ENCODE assay signal across 8 mouse cellular contexts in the genomic region with DNA sequence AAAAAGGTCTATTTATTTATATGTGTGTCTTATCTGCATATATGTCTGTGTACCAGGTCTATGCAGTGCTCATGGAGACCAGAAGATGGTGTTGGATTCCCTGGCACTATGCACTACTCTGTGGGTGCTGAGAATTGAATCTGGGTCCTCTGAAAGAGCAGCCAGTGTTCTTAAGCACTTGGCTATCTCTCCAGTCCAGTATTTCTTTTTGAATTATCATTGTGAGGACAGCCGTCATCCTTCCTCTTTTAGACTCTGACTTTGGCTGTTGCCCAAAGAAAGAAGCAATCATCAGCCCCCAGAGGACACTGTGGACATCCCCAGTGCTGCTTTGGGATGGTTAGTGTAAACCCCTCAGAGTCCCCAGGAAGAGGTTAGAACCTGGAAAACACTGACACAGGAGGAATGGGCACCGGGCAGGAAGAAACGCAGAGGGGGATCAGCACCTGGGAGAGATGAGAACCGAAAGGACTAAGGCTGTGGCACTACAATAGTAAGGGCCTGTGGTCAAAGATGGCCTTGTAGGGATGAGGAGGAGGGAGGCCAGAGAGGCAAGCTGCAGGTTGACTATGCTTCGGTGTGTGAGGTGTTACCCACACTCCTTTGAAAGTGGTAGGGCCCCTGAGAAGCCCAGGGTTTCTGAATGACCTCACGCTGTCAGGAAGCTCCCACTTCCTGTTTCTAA. TPM values are rescaled to one million over a fixed set of nuclear protein-coding genes. Genes with fewer than 3 reads are reported as not detected.
A peak's percentile ranks its signal among the peaks of the same experiment; 100 is the strongest.
DNase-seq lines count a peak whose midpoint lies in the region; ATAC-seq and TF ChIP-seq lines count a peak whose summit lies in the region.

No protein-coding gene starts in this region.

- 57% methylated on average over 6 of the region's 6 CpGs for WGBS in kidney, adult 2 months
- 49% methylated on average over 6 of the region's 6 CpGs for WGBS in kidney, embryonic 14.5 days
- 25% methylated on average over 6 of the region's 6 CpGs for WGBS in heart, embryonic 14.5 days
- WGBS in liver, embryonic 16.5 days (ENCODE audit: insufficient replicate concordance), result 8% methylated on average over 6 of the region's 6 CpGs
- WGBS in small intestine, adult 2 months, result 51% methylated on average over 6 of the region's 6 CpGs

- DNase-seq in kidney, adult 2 months, result peak; percentile 54
- DNase-seq in embryo, embryonic 10 days (ENCODE audit: low spot score), result no peak
- DNase-seq in urinary bladder, postnatal 25 days (ENCODE audit: low spot score), result no peak
- DNase-seq in urinary bladder, adult 18-20 months (ENCODE audit: low spot score in 2 of 2), result no peak

- H3K36me3 ChIP-seq in kidney, adult 2 months (ENCODE audit: control insufficient read depth, insufficient read depth, low read length), result no peaks in the 10 kb centered on the region
- H3K36me3 ChIP-seq in kidney, embryonic 14.5 days (ENCODE audit: control insufficient read depth, insufficient read depth, low read length), result no peaks in the 10 kb centered on the region
- no peaks in the 10 kb centered on the region for H3K36me3 ChIP-seq in heart, embryonic 14.5 days (ENCODE audit: control insufficient read depth, insufficient read depth, low read length)
- H3K36me3 ChIP-seq in liver, embryonic 16.5 days (ENCODE audit: control insufficient read depth, insufficient read depth), result no peaks in the 10 kb centered on the region
- H3K36me3 ChIP-seq in small intestine, adult 2 months (ENCODE audit: control insufficient read depth, insufficient read depth, low read length), result no peaks in the 10 kb centered on the region

- no peaks in the 10 kb centered on the region for H3K9me3 ChIP-seq in kidney, embryonic 14.5 days (ENCODE audit: control insufficient read depth, low read length)
- peaks cover 7% of the 10 kb centered on the region; the same call in 1 of the 2 replicates for H3K9me3 ChIP-seq in heart, embryonic 14.5 days (ENCODE audit: control insufficient read depth, low read length)
- H3K9me3 ChIP-seq in liver, embryonic 16.5 days (replicated peaks; ENCODE audit: control insufficient read depth, low read length), result no peaks in the 10 kb centered on the region

- no peak for ATAC-seq in kidney, embryonic 14.5 days (ENCODE audit: low FRiP score, low TSS enrichment)
- ATAC-seq in heart, embryonic 14.5 days (ENCODE audit: insufficient number of reproducible peaks, insufficient read depth, low FRiP score, low read depth), result no peak
- ATAC-seq in liver, embryonic 16.5 days (ENCODE audit: low read depth), result 0 out of 2 replicates have a peak, but pooled peaks have one; percentile 9

- no peak for TF ChIP-seq POLR2A in kidney, adult 2 months (IDR thresholded peaks at IDR 0.05; ENCODE audit: low read depth, low read length)
- no peak for TF ChIP-seq POLR2A in small intestine, adult 2 months (IDR thresholded peaks at IDR 0.05; ENCODE audit: low read depth, low read length)

- H3K4me2 ChIP-seq in kidney, embryonic 14.5 days (replicated peaks; ENCODE audit: low read depth, low read length), result no peak overlapping the region
- peak overlapping the region; percentile 18 for H3K4me2 ChIP-seq in heart, embryonic 14.5 days (ENCODE audit: low read length)
- peak overlapping the region; percentile 6; the same call in 1 of the 2 replicates for H3K4me2 ChIP-seq in liver, embryonic 16.5 days (ENCODE audit: low read depth, low read length)

- no peak overlapping the region for H3K9ac ChIP-seq in kidney, embryonic 14.5 days (ENCODE audit: low read depth, low read length)
- H3K9ac ChIP-seq in heart, embryonic 14.5 days (ENCODE audit: low read length), result no peak overlapping the region; the same call in 1 of the 2 replicates
- H3K9ac ChIP-seq in liver, embryonic 16.5 days (ENCODE audit: low read depth, low read length), result no peak overlapping the region; the same call in 1 of the 2 replicates

- no peaks in the 10 kb centered on the region for H3K27me3 ChIP-seq in kidney, adult 2 months (replicated peaks; ENCODE audit: control insufficient read depth, insufficient read depth, low read length)
- H3K27me3 ChIP-seq in kidney, embryonic 14.5 days (ENCODE audit: control insufficient read depth, insufficient read depth, low read length), result no peaks in the 10 kb centered on the region
- no peaks in the 10 kb centered on the region for H3K27me3 ChIP-seq in heart, embryonic 14.5 days (ENCODE audit: control insufficient read depth, insufficient read depth, low read length)
- no peaks in the 10 kb centered on the region for H3K27me3 ChIP-seq in liver, embryonic 16.5 days (ENCODE audit: control insufficient read depth, insufficient read depth, low read depth, low read length)
- no peaks in the 10 kb centered on the region for H3K27me3 ChIP-seq in small intestine, adult 2 months (ENCODE audit: control insufficient read depth, insufficient read depth, low read length)

- H3K27ac ChIP-seq in kidney, adult 2 months (ENCODE audit: insufficient read depth, low read depth, low read length), result peak overlapping the region; percentile 66
- H3K27ac ChIP-seq in kidney, embryonic 14.5 days (ENCODE audit: low read depth, low read length), result no peak overlapping the region
- peak overlapping the region; percentile 55 for H3K27ac ChIP-seq in heart, embryonic 14.5 days (replicated peaks in 1 of 2; ENCODE audit: control insufficient read depth in 1 of 2, insufficient read depth in 1 of 2, low read depth in 2 of 2, low read length in 2 of 2)
- H3K27ac ChIP-seq in liver, embryonic 16.5 days (ENCODE audit: low read length), result no peak overlapping the region
- peak overlapping the region; percentile 80 for H3K27ac ChIP-seq in small intestine, adult 2 months (ENCODE audit: insufficient read depth, low read depth, low read length)

- TF ChIP-seq CTCF in kidney, adult 2 months (conservative IDR thresholded peaks at IDR 0.05; ENCODE audit: insufficient read depth, insufficient read length, low read depth, low read length), result no peak
- no peak; the same call in 1 of the 2 replicates for TF ChIP-seq CTCF in small intestine, adult 2 months (IDR thresholded peaks at IDR 0.05; ENCODE audit: extremely low read depth, insufficient read length, insufficient replicate concordance, low read depth, low read length)

- peaks cover 2% of the 10 kb centered on the region; the same call in 1 of the 2 replicates for H3K4me1 ChIP-seq in kidney, adult 2 months (ENCODE audit: control insufficient read depth, insufficient read depth, low read length)
- peaks cover 29% of the 10 kb centered on the region for H3K4me1 ChIP-seq in kidney, embryonic 14.5 days (ENCODE audit: control insufficient read depth, insufficient read depth, low read length)
- peaks cover 20 to 27% of the 10 kb centered on the region in 2 experiments for H3K4me1 ChIP-seq in heart, embryonic 14.5 days (ENCODE audit: control insufficient read depth in 2 of 2, insufficient read depth in 2 of 2, low read length in 2 of 2)
- H3K4me1 ChIP-seq in liver, embryonic 16.5 days (ENCODE audit: control insufficient read depth, low read depth, low read length), result peaks cover 9% of the 10 kb centered on the region
- H3K4me1 ChIP-seq in small intestine, adult 2 months (ENCODE audit: control insufficient read depth, insufficient read depth, insufficient read length, low read length), result peaks cover 13% of the 10 kb centered on the region

- no peak overlapping the region for H3K4me3 ChIP-seq in kidney, adult 2 months (ENCODE audit: insufficient read depth, low read depth, low read length)
- H3K4me3 ChIP-seq in kidney, embryonic 14.5 days (ENCODE audit: low read length), result no peak overlapping the region
- H3K4me3 ChIP-seq in heart, embryonic 14.5 days (ENCODE audit: control insufficient read depth in 1 of 2, insufficient read depth in 1 of 2, low read depth in 1 of 2, low read length in 2 of 2), result no peak overlapping the region
- no peak overlapping the region for H3K4me3 ChIP-seq in liver, embryonic 16.5 days (ENCODE audit: low read depth, low read length)
- no peak overlapping the region for H3K4me3 ChIP-seq in small intestine, adult 2 months (ENCODE audit: low read depth, low read length)

RNA-seq across cellular contexts. Expression of a gene that starts 15.0 kb away (rescaled TPM):
- 24.3 and 28.7 TPM in 2 replicates for polyA plus RNA-seq in kidney, adult 2 months (2012; rRNA removed)
- 1.3 and 2.2 TPM in 2 replicates for polyA plus RNA-seq in kidney, embryonic 14.5 days (2014; fragmentation: Nextera tagmentation; extraction: Ambion mirVana)
- polyA plus RNA-seq in heart, embryonic 14.5 days (2014; fragmentation: Nextera tagmentation; extraction: Ambion mirVana), result 2.6 and 2.9 TPM in 2 replicates
- polyA plus RNA-seq in liver, embryonic 16.5 days (2015; fragmentation: Nextera tagmentation; extraction: Ambion mirVana), result 10.8 and 13.1 TPM in 2 replicates
- polyA plus RNA-seq in small intestine, adult 2 months (2012; rRNA removed), result 113 and 128 TPM in 2 replicates

RNA-seq across cellular contexts. Expression of a gene that starts 52.9 kb away (rescaled TPM):
- 4.8 and 6.3 TPM in 2 replicates for polyA plus RNA-seq in kidney, adult 2 months (2012; rRNA removed)
- polyA plus RNA-seq in kidney, embryonic 14.5 days (2014; fragmentation: Nextera tagmentation; extraction: Ambion mirVana), result 0.61 and 0.76 TPM in 2 replicates
- polyA plus RNA-seq in heart, embryonic 14.5 days (2014; fragmentation: Nextera tagmentation; extraction: Ambion mirVana), result 1.4 and 1.5 TPM in 2 replicates
- polyA plus RNA-seq in liver, embryonic 16.5 days (2015; fragmentation: Nextera tagmentation; extraction: Ambion mirVana), result 5.5 and 6.6 TPM in 2 replicates
- polyA plus RNA-seq in small intestine, adult 2 months (2012; rRNA removed), result 12.6 and 25.1 TPM in 2 replicates

Comparison
In these comparisons a context has a peak if more than half of its experiments do, and no peak if none do; other contexts are left out.
1. H3K27ac ChIP-seq: peak in kidney, adult 2 months (single experiment), heart, embryonic 14.5 days (2 of 2) and small intestine, adult 2 months (single experiment); none in kidney, embryonic 14.5 days (single experiment) and liver, embryonic 16.5 days (single experiment).